Mouse (Mus musculus): Measurements from ENCODE around the gene Cpn1.

Gene Cpn1

DNA sequence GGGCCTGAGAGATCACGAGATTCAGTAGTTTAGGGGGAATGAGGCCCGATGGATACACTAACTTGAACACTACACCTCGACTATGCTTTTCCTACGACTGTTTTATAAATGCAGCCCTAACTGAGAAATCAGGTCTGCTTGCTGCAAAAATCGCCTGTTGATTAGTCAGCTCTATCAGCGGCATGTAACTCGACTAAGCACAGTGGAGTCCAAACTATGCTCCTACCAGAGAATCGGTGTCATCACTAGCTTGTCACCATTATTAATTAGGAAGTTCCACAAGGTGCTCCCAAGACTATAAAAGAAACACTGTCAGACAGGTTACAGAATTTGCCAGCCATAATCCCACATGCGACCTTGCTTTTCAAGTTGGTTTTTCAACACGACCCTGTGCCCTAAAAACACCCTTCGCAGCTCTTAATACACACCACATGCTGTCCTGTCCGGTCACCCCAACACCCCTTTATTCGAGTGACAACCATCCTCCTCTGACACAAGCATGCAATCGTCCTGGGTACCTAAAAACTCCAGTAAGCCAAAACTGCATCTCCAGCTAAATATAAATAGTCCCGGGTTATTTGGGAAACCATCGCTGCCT lies 47.1 kb downstream of the Cpn1 start:
- DNase-seq (ENCODE audit: low spot score): no peak

- DNase-seq (ENCODE audit: low spot score): peak; percentile 60
Measured at GRCm38 (mm10) chr19:43938355-43938754, 48.0 kb downstream of the Cpn1 start.

- DNase-seq (ENCODE audit: low spot score): no peak
Measured at GRCm38 (mm10) chr19:43930926-43931325, 55.4 kb downstream of the Cpn1 start.

DNA sequence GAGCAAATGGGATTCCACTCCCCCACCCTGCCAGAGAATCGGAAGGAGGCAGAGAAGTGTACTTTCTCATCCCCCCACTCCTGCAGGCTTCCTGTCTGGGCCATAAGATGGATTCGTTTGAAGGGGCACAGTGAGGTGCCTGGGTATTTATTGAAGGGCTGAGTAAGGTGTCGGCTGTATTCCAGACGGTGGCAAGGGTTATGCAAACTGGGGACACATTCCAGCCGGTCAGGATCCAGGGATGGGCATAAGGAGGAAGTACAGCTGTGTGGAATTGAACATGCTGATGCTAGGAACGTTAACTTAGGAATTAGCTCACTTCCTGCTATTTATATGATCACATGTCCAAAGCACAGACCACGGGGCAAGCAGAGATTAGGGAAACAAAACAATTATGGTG lies 56.0 kb downstream of the Cpn1 start:
- no peak for DNase-seq (ENCODE audit: low spot score)

DNA sequence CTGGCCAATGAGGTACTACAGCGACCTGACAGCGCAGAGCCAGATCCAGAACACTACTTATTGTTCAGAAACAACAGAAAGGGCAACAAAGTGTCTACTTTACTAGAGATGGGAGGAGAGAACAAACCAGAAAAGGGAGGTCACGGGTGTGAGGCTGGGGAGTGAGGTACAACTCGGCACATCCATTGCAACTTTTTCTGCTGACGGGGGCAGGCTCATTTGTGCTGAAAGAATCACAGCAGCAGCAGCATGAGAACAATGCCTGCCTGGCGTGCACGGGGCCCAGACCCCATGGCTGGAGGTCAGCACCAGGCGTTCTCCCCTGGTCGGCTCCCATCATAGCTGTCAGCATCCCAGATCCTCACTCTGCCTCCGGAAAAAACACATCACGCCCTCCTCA lies 56.5 kb downstream of the Cpn1 start:
- DNase-seq (ENCODE audit: low spot score): peak; percentile 72

GRCm38 (mm10) chr19:43927967-43928366 lies 58.4 kb downstream of the Cpn1 start:
- no peak for DNase-seq (ENCODE audit: low spot score)

DNA sequence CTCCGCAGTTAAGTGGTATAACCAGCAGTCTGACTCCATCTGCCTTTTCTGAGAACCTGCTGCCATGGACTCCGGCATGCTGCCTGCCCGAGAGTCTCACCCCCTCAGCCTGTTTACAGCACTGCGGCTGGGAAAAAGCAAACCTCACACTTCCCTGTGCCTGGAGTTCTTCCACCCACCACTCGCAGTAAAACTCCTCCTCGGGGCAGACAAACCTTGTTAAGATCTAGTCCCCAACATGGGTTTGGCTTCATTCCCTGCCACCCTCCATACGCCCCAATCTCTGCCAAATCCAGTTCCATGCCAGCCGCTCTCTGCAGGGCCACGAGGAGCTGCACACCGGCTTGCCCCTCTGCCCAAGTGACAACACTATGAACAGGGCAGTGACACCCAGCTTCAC lies 59.3 kb downstream of the Cpn1 start:
- DNase-seq (ENCODE audit: low spot score): no peak

DNA sequence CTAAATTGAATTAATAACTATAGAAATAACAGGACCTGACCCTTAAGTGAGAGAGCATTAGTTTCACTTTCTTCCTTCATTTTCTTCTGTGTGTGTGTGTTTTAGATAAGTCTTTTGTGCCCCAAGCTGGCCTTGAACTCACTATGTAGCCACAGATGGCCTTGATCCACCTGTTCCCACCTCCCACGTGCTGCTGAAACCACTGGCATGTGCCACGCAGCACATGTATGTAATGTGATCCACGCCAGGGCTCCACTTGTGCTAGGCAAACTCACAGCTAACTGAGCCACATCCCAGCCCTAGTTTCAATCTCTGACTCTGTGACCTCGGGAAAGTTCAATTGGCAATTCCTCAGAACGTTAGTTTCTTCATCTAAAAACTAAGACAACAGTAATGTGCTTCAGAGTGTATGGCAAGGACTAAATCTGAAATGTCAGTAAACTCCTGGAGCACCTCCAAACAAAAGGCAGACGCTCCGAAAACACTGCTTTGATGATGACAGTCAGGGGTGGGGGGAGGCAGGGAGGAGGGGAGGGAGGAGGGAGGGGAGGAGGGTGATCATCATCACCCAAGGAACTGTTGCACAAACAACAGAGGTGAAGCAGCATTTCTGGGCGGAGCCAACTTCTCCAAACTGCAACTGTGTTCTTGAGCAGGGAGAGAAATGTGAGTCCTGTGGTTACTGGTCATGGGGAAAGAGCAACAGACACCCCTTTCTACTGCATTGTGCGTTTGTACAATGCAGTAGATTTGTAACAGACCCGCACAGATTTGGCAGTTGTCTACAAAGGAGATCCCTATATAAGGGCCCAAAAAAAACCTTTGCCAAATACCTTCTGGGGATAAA lies 60.0 kb downstream of the Cpn1 start:
- DNase-seq (ENCODE audit: low spot score): no peak

DNA sequence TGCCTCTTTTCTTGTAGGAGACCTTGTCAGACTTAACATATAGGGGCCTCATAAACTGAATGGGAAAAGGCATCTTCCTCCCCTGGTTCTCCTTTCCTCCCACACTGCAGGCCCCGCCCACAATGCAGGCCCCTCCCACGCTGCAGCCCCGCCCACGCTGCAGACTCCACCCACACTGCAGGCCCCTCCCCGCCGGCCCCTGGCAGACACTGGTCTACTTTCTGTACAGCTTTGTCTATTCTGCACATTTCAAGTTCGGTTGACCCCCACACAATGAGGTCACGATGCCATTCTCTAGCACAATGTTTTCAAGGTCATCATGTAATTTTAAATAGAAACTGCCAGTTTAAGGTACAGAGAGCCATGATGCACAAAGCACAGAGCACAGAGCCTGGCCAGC lies 62.0 kb downstream of the Cpn1 start:
- peak; percentile 85 for DNase-seq (ENCODE audit: low spot score)

DNA sequence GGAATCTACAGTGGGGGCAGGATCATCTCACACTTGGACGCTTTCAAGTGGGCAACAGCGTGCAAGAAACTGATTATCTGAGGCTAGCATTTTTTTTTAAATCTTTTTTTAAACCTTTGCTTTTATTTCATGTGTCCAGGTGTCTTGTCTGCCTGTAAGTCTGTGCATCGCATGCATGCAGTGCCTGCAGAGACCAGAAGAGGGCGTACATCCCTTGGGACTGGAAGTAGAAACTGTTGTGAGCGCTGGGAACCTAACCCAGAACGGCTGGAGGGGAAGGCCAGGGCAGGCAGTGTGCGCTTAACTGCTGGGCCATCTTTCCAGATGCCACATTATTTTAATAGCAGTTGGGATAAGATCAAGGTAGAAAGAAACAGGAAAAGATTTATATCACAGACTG lies 63.4 kb downstream of the Cpn1 start:
- DNase-seq (ENCODE audit: low spot score): peak; percentile 64

GRCm38 (mm10) chr19:43921410-43921809 lies 64.9 kb downstream of the Cpn1 start:
- no peak for DNase-seq (ENCODE audit: low spot score)

DNA sequence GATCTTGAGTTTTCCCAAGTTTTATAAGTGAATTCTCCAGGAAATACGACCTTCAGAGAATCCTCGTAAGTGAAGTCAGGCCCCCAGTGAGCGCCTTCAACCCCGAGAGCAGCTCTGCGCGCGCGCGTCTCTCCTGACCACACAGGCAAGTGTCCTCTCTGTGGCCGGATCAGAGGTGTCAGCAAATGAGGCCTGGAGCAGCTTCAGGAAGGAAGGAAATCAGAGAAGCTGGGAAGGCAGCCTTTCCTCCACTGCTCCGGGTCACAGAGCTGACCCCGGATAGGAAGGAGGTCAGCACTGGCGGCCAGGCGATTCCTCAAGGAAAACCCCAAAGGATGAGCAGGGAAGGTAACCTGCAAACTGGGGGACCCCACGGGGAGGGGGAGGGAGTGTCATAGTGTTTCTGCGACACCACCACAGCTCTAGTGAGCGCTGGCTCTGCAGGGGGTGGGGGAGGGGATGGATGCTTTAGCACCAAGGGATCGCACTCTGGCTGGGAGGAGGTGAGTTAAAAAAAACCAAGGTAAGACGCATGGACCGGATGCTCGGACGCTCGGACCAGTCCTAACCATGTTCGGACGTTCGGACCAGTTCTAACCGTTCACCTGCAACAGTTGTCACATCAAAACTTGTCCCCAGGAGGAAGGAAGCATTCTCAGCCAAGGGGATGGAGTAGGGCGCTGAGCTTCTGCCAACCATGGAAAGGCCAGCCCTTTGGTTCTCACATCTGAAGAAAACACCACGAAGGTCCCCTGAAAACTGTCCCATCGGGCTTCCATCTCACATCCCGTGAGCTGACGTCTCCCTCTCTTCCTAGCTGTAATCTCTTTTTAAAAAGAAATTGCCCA lies 65.7 kb downstream of the Cpn1 start:
- no peak for DNase-seq (ENCODE audit: low spot score)

DNA sequence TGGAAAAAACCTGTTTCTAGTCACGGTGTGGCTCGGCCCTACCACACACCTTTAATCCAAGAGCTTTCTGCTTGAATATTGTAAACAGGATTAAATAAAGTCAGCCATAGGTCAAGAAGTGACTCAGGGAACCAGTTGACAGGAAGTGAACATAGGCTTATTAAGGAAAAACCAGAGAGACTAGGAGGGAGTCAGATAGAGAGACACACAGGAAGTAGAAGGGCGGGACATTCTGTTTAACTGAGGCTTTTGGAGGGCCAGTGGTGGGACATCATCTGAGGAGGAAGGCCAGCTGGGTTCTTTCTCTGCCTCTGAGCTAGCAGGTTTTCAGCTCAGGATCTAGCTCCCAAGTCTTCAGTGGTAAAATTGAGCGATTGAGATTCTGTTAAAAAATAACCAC lies 66.5 kb downstream of the Cpn1 start:
- no peak for DNase-seq (ENCODE audit: low spot score)

DNA sequence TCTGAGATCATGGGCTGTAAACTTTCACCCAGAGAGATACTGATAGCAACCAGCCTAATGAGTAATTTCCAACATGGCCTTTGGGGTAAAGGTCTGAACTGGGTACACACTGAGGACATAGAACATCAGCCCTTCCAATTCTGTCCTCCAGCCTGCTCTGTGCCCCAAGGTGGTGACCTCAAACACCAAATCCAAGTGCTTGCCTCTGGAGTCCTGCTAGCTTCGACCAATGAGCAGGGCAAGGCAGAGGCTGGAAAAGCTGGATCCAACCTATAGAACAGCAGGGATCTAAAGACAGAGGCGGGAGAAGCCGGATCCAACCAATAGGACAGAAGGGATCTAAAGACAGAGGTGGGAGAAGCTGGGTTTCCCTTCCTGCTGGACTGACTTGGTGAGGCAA lies 67.5 kb downstream of the Cpn1 start:
- no peak for DNase-seq (ENCODE audit: low spot score)

DNA sequence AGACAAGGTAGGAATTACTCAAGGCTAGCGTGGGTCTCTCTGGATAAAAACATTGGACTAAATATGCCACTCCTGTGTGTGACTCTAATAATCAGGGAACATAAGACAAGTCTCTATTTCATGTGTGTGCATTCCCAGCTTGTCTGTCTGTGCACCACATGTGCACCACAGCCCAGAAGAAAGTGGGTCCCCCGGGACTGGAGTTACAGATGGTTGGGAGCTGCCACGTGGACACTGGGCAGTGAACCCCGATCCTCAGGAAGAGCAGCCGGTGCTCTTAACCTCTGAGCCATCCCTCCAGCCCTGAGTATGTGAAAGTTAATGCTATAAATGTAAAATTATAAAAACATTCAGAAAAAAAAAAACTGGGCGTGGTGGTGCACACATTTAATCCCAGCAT lies 68.6 kb downstream of the Cpn1 start:
- DNase-seq (ENCODE audit: low spot score): no peak

DNA sequence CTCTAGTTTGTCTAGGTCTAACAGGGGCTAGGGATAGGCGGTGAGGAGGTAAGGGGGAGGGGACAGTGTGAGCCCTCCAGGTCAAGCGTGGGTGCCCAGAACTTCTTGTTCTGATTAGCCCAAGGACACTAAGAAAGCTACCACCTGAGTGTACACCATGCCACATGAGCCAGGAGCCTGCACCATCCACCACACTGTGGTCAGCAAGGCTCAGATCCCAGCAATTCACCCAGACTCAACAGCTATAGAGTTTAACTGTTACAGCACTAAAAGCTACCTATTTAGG lies 69.0 kb downstream of the Cpn1 start:
- no peak for DNase-seq (ENCODE audit: low spot score)

DNA sequence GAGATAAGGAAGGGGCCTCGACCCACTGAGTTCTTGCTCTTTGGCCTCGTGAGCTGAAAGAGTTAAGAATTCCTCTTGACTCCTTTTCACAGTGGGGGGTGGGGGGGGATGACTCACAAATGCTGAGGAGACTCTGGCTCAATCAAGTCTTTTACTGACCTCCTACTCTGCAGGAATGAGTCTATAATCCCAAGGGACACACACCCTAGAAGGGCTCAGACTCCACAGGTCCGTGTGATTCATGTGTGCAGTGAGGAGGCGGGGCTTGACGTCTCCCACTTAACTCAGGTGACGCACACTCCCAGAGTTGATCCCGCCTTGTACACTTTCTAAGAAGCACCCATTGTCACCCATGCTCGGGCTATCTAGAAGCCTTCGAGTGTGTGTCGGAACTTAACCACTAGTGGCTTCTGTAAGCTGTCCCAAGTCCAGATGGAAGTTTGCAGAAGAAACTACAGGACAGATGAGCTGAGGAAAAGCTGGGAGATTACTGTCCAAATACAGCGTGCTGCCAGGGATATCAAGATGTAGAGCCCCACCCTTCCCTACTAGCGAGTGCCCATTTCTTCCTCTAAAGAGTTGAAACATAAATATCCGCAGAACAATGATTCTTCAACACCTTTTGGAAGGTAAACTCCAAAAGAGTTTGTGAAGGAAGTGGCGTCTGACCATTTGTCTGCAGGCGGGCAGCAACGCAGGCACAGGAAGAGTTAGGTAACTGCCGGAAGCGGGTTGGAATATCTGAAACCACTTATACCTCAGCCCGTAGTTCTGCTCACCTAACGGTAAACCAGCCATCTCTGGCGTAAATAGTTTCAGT lies 69.6 kb downstream of the Cpn1 start:
- DNase-seq (ENCODE audit: low spot score): peak; percentile 64

- no peak for DNase-seq (ENCODE audit: low spot score)
Measured at GRCm38 (mm10) chr19:43915431-43915830, 70.9 kb downstream of the Cpn1 start.

- no peak for DNase-seq (ENCODE audit: low spot score)
Measured at GRCm38 (mm10) chr19:43914986-43915385, 71.4 kb downstream of the Cpn1 start.

GRCm38 (mm10) chr19:43912775-43913486 lies 73.4 kb downstream of the Cpn1 start:
- DNase-seq (ENCODE audit: low spot score): no peak

DNA sequence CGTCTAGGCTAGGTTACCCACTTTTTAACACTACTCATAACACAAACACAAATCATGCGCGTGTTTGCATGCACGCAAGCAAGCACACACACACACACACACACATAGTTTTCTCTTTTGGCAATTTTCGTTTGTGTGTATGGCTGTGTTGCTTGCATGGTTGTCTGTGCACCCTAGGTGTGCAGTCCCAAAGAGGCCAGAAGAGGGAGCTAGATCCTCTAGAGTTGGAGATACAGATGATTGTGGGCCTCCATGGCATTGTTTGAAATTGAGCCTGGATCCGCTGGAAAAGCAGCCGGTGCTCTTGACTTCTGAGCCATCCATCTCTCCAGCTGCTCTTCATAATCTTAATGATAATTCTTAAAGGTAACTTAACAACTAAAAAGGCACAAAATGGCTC lies 79.9 kb downstream of the Cpn1 start:
- no peak for DNase-seq (ENCODE audit: low spot score)
